Mouse (Mus musculus): ENCODE measurements around the gene Pgd. TPM values are rescaled to one million over a fixed set of nuclear protein-coding genes. Genes with fewer than 3 reads are reported as not detected.

Gene Pgd
- polyA plus RNA-seq, 1 experiment from 2014 or later = 69.3 TPM

GRCm38 (mm10) chr4:149191103-149191502 is 24.5 kb upstream of the Pgd start:
- Histone ChIP-seq H3K4me3 (ENCODE audit: low read depth, low read length) (no peak overlapping the region), H3K4me2 (replicated peaks; ENCODE audit: low read depth, low read length) (no peak overlapping the region), H3K27me3 (ENCODE audit: control insufficient read depth, insufficient read depth, low read length) (no peaks in the 10 kb centered on the region), H3K27ac (ENCODE audit: low read length) (no peak overlapping the region), H3K4me1 (ENCODE audit: control insufficient read depth, insufficient read depth, low read length) (no peaks in the 10 kb centered on the region), H3K9ac (replicated peaks; ENCODE audit: low read depth, low read length) (no peak overlapping the region), H3K9me3 (ENCODE audit: control insufficient read depth, low read depth, low read length) (no peaks in the 10 kb centered on the region), H3K36me3 (ENCODE audit: control insufficient read depth, insufficient read depth, low read length) (peaks cover 10% of the 10 kb centered on the region; the same call in 1 of the 2 replicates)
- no peak for ATAC-seq (ENCODE audit: insufficient number of reproducible peaks, insufficient read depth, low FRiP score, low read depth)
- 77% methylated on average over 7 of the region's 7 CpGs for WGBS

DNA sequence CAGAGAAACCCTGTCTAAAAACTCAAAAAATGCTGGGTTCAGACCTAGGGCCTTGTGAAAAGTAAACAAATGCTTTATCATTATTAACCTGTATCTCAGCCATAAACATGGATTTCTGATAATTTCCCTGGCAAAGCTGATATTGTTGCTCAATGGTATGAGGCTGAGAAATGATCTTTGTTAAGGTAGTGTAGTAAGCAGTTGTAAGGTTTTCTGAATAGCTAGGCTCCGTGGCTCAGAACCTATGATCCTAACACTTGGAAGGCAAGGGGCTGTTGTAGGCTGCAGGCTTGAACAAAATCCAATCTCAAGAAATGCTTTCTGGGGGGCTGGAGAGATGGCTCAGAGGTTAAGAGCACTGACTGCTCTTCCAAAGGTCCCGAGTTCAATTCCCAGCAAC is 22.0 kb upstream of the Pgd start:
- no peak for ATAC-seq (ENCODE audit: insufficient number of reproducible peaks, insufficient read depth, low FRiP score, low read depth)
- Histone ChIP-seq H3K4me2 (replicated peaks; ENCODE audit: low read depth, low read length) (no peak overlapping the region), H3K36me3 (ENCODE audit: control insufficient read depth, insufficient read depth, low read length) (peaks cover 23% of the 10 kb centered on the region), H3K27me3 (ENCODE audit: control insufficient read depth, insufficient read depth, low read length) (no peaks in the 10 kb centered on the region), H3K4me3 (ENCODE audit: low read depth, low read length) (no peak overlapping the region), H3K27ac (ENCODE audit: low read length) (no peak overlapping the region), H3K9ac (replicated peaks; ENCODE audit: low read depth, low read length) (no peak overlapping the region), H3K9me3 (ENCODE audit: control insufficient read depth, low read depth, low read length) (no peaks in the 10 kb centered on the region), H3K4me1 (ENCODE audit: control insufficient read depth, insufficient read depth, low read length) (no peaks in the 10 kb centered on the region)
- 79% methylated on average over 2 of the region's 2 CpGs for WGBS

DNA sequence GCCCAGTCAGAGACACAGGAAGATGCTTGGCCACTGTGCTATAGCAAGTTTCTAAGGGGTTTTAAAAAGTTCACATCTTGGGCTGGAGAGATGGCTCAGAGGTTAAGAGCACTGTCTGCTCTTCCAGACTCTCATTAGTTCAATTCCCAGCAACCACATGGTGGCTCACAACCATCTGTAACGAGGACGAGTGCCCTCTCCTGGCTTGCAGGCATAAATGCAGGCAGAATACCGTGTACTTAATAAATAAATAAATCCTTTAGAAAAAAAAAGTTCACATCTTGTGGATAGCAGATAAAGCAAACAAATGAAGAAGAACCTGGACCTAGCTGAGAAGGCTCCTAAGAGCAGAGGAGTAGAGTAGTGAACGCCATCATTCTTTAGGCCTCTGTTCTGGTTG is 16.2 kb upstream of the Pgd start:
- Histone ChIP-seq H3K9me3 (ENCODE audit: control insufficient read depth, low read depth, low read length) (no peaks in the 10 kb centered on the region), H3K9ac (replicated peaks; ENCODE audit: low read depth, low read length) (no peak overlapping the region), H3K27me3 (ENCODE audit: control insufficient read depth, insufficient read depth, low read length) (no peaks in the 10 kb centered on the region), H3K4me2 (replicated peaks; ENCODE audit: low read depth, low read length) (no peak overlapping the region), H3K36me3 (ENCODE audit: control insufficient read depth, insufficient read depth, low read length) (peaks cover 37% of the 10 kb centered on the region), H3K4me3 (ENCODE audit: low read depth, low read length) (no peak overlapping the region), H3K4me1 (ENCODE audit: control insufficient read depth, insufficient read depth, low read length) (0 out of 2 replicates have a peak, but pooled peaks cover 4% of the 10 kb centered on the region), H3K27ac (ENCODE audit: low read length) (no peak overlapping the region)
- WGBS = 63% methylated on average over 4 of the region's 4 CpGs
- ATAC-seq (ENCODE audit: insufficient number of reproducible peaks, insufficient read depth, low FRiP score, low read depth) = no peak

GRCm38 (mm10) chr4:149182192-149182591 is 15.6 kb upstream of the Pgd start:
- 0 out of 2 replicates have a peak, but pooled peaks cover 4% of the 10 kb centered on the region for H3K4me1 ChIP-seq (ENCODE audit: control insufficient read depth, insufficient read depth, low read length)
- no peak for ATAC-seq (ENCODE audit: insufficient number of reproducible peaks, insufficient read depth, low FRiP score, low read depth)
- no peaks in the 10 kb centered on the region for H3K9me3 ChIP-seq (ENCODE audit: control insufficient read depth, low read depth, low read length)
- H3K4me3 ChIP-seq (ENCODE audit: low read depth, low read length) = no peak overlapping the region
- H3K36me3 ChIP-seq (ENCODE audit: control insufficient read depth, insufficient read depth, low read length) = peaks cover 32% of the 10 kb centered on the region
- no peak overlapping the region for H3K27ac ChIP-seq (ENCODE audit: low read length)
- no peaks in the 10 kb centered on the region for H3K27me3 ChIP-seq (ENCODE audit: control insufficient read depth, insufficient read depth, low read length)
- no peak overlapping the region for H3K9ac ChIP-seq (replicated peaks; ENCODE audit: low read depth, low read length)
- H3K4me2 ChIP-seq (replicated peaks; ENCODE audit: low read depth, low read length) = no peak overlapping the region
- WGBS = 89% methylated on average over 7 of the region's 7 CpGs

DNA sequence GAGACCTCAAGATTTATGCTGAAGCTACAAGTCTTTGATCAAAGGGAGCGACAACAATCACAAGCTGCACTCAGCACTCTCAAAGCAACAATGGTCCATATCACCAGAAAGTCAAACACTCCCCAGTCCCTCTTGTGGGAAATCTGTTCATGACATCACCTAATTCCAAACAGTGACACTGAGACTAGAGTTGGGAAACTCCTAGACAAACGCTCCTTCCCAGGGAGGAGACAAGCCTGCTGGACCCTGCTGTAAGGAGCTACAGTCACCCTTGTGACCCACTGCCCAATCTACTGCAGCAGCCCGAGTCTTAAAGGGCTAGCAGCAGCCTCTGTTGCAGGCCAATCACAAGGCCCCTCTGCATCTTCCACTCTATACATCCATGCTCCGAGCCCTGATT is 13.0 kb upstream of the Pgd start:
- no peak overlapping the region for H3K9ac ChIP-seq (replicated peaks; ENCODE audit: low read depth, low read length)
- no peak overlapping the region for H3K4me3 ChIP-seq (ENCODE audit: low read depth, low read length)
- no peak overlapping the region for H3K4me2 ChIP-seq (replicated peaks; ENCODE audit: low read depth, low read length)
- H3K36me3 ChIP-seq (ENCODE audit: control insufficient read depth, insufficient read depth, low read length) = peaks cover 25% of the 10 kb centered on the region
- ATAC-seq (ENCODE audit: insufficient number of reproducible peaks, insufficient read depth, low FRiP score, low read depth) = peak; percentile 48; the same call in 1 of the 2 replicates
- H3K27ac ChIP-seq (ENCODE audit: low read length) = peak overlapping the region; percentile 55; the same call in 1 of the 2 replicates
- no peaks in the 10 kb centered on the region for H3K27me3 ChIP-seq (ENCODE audit: control insufficient read depth, insufficient read depth, low read length)
- H3K9me3 ChIP-seq (ENCODE audit: control insufficient read depth, low read depth, low read length) = no peaks in the 10 kb centered on the region
- 0 out of 2 replicates have a peak, but pooled peaks cover 4% of the 10 kb centered on the region for H3K4me1 ChIP-seq (ENCODE audit: control insufficient read depth, insufficient read depth, low read length)
- WGBS = 54% methylated on average over 4 of the region's 4 CpGs

- WGBS = 64% methylated on average over 7 of the region's 7 CpGs
- no peak for ATAC-seq (ENCODE audit: insufficient number of reproducible peaks, insufficient read depth, low FRiP score, low read depth)
- Histone ChIP-seq H3K36me3 (ENCODE audit: control insufficient read depth, insufficient read depth, low read length) (peaks cover 23% of the 10 kb centered on the region), H3K9ac (replicated peaks; ENCODE audit: low read depth, low read length) (no peak overlapping the region), H3K9me3 (ENCODE audit: control insufficient read depth, low read depth, low read length) (no peaks in the 10 kb centered on the region), H3K4me3 (ENCODE audit: low read depth, low read length) (no peak overlapping the region), H3K4me1 (ENCODE audit: control insufficient read depth, insufficient read depth, low read length) (0 out of 2 replicates have a peak, but pooled peaks cover 4% of the 10 kb centered on the region), H3K4me2 (replicated peaks; ENCODE audit: low read depth, low read length) (no peak overlapping the region), H3K27me3 (ENCODE audit: control insufficient read depth, insufficient read depth, low read length) (no peaks in the 10 kb centered on the region), H3K27ac (ENCODE audit: low read length) (peak overlapping the region; percentile 55; the same call in 1 of the 2 replicates)
Observed at GRCm38 (mm10) chr4:149179160-149179559, 12.6 kb upstream of the Pgd start.

GRCm38 (mm10) chr4:149178328-149178727 is 11.8 kb upstream of the Pgd start:
- no peak for ATAC-seq (ENCODE audit: insufficient number of reproducible peaks, insufficient read depth, low FRiP score, low read depth)
- no peaks in the 10 kb centered on the region for H3K27me3 ChIP-seq (ENCODE audit: control insufficient read depth, insufficient read depth, low read length)
- 64% methylated on average over 7 of the region's 7 CpGs for WGBS
- H3K27ac ChIP-seq (ENCODE audit: low read length) = peak overlapping the region; percentile 39; the same call in 1 of the 2 replicates
- no peak overlapping the region for H3K4me3 ChIP-seq (ENCODE audit: low read depth, low read length)
- H3K36me3 ChIP-seq (ENCODE audit: control insufficient read depth, insufficient read depth, low read length) = peaks cover 15% of the 10 kb centered on the region
- no peak overlapping the region for H3K4me2 ChIP-seq (replicated peaks; ENCODE audit: low read depth, low read length)
- H3K9ac ChIP-seq (replicated peaks; ENCODE audit: low read depth, low read length) = 0 out of 2 replicates have a peak overlapping the region, but pooled peaks have one; percentile 4
- H3K4me1 ChIP-seq (ENCODE audit: control insufficient read depth, insufficient read depth, low read length) = 0 out of 2 replicates have a peak, but pooled peaks cover 4% of the 10 kb centered on the region
- no peaks in the 10 kb centered on the region for H3K9me3 ChIP-seq (ENCODE audit: control insufficient read depth, low read depth, low read length)

GRCm38 (mm10) chr4:149177046-149177445 is 10.5 kb upstream of the Pgd start:
- H3K4me1 ChIP-seq (ENCODE audit: control insufficient read depth, insufficient read depth, low read length) = 0 out of 2 replicates have a peak, but pooled peaks cover 6% of the 10 kb centered on the region
- H3K9me3 ChIP-seq (ENCODE audit: control insufficient read depth, low read depth, low read length) = no peaks in the 10 kb centered on the region
- H3K9ac ChIP-seq (replicated peaks; ENCODE audit: low read depth, low read length) = no peak overlapping the region
- no peak for ATAC-seq (ENCODE audit: insufficient number of reproducible peaks, insufficient read depth, low FRiP score, low read depth)
- H3K27me3 ChIP-seq (ENCODE audit: control insufficient read depth, insufficient read depth, low read length) = no peaks in the 10 kb centered on the region
- 46% methylated on average over 5 of the region's 5 CpGs for WGBS
- no peak overlapping the region for H3K4me2 ChIP-seq (replicated peaks; ENCODE audit: low read depth, low read length)
- peaks cover 9% of the 10 kb centered on the region for H3K36me3 ChIP-seq (ENCODE audit: control insufficient read depth, insufficient read depth, low read length)
- peak overlapping the region; percentile 35; the same call in 1 of the 2 replicates for H3K27ac ChIP-seq (ENCODE audit: low read length)
- no peak overlapping the region for H3K4me3 ChIP-seq (ENCODE audit: low read depth, low read length)

GRCm38 (mm10) chr4:149176645-149177044 is 10.1 kb upstream of the Pgd start:
- 0 out of 2 replicates have a peak, but pooled peaks cover 6% of the 10 kb centered on the region for H3K4me1 ChIP-seq (ENCODE audit: control insufficient read depth, insufficient read depth, low read length)
- no peaks in the 10 kb centered on the region for H3K9me3 ChIP-seq (ENCODE audit: control insufficient read depth, low read depth, low read length)
- H3K36me3 ChIP-seq (ENCODE audit: control insufficient read depth, insufficient read depth, low read length) = peaks cover 7% of the 10 kb centered on the region; the same call in 1 of the 2 replicates
- no peak overlapping the region for H3K4me2 ChIP-seq (replicated peaks; ENCODE audit: low read depth, low read length)
- H3K4me3 ChIP-seq (ENCODE audit: low read depth, low read length) = no peak overlapping the region
- H3K9ac ChIP-seq (replicated peaks; ENCODE audit: low read depth, low read length) = no peak overlapping the region
- ATAC-seq (ENCODE audit: insufficient number of reproducible peaks, insufficient read depth, low FRiP score, low read depth) = no peak
- no peaks in the 10 kb centered on the region for H3K27me3 ChIP-seq (ENCODE audit: control insufficient read depth, insufficient read depth, low read length)
- 79% methylated on average over 6 of the region's 6 CpGs for WGBS
- H3K27ac ChIP-seq (ENCODE audit: low read length) = no peak overlapping the region
